Mouse (Mus musculus): ENCODE measurements around the gene B3galt5. TPM values are rescaled to one million over a fixed set of nuclear protein-coding genes. Genes with fewer than 3 reads are reported as not detected.
A peak's percentile ranks its signal among the peaks of the same experiment; 100 is the strongest.

The B3galt5 gene
- polyA plus RNA-seq, 1 experiment from 2014 or later, result 0.08 TPM

DNA sequence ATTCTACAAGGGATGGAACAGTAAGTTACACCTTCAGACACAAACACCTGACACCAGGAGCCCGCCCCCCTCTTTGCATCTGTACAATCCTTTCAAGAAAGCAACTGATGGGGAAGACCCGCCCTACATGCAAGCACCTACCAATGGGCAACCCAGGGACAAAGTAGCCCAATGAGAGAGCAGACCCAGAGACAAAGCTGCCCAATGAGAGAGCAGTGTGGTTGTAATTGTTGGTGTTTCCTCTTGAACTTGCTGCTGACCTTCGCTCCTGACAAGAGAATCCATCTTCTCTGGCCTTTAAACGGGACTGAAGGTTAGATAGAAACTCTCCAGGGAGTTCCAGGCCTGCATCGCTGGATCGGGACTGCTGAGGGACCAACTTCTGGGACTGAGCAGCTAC is 118.4 kb downstream of the B3galt5 start:
- no peak for ATAC-seq
- Histone ChIP-seq H3K27ac (no peak overlapping the region), H3K9ac (no peak overlapping the region), H3K4me3 (no peak overlapping the region), H3K4me2 (no peak overlapping the region), H3K4me1 (no peaks in the 10 kb centered on the region), H3K9me3 (replicated peaks) (no peaks in the 10 kb centered on the region), H3K27me3 (replicated peaks) (peaks cover 6% of the 10 kb centered on the region; the same call in 1 of the 2 replicates), H3K36me3 (no peaks in the 10 kb centered on the region)
- WGBS (ENCODE audit: insufficient replicate concordance), result 32% methylated on average over 6 of the region's 6 CpGs

DNA sequence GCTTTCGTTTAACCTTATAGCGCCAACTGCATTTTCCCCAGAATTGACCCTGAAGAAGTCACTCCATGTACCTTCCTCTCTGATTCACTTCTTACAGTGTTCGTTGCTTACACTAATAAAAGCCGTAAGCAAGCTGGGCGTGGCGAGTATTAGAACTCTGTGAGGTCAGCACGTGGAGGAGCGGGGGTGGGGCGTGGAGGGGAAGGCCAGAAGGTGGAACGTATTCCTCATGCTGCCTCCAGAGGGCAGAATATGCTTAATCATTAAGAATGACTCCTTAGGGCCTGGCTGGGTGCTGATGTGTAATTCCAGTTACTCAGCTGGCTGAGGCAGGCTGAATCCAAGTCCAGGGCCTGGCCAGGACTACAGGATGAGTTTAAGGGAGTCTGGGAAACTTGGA is 122.3 kb downstream of the B3galt5 start:
- no peaks in the 10 kb centered on the region for H3K4me1 ChIP-seq
- H3K36me3 ChIP-seq, result no peaks in the 10 kb centered on the region
- 0 out of 2 replicates have a peak, but pooled peaks cover 3% of the 10 kb centered on the region for H3K27me3 ChIP-seq (replicated peaks)
- no peak overlapping the region for H3K27ac ChIP-seq
- peak; percentile 69 for ATAC-seq
- H3K4me2 ChIP-seq, result peak overlapping the region; percentile 61
- no peaks in the 10 kb centered on the region for H3K9me3 ChIP-seq (replicated peaks)
- peak overlapping the region; percentile 30 for H3K4me3 ChIP-seq
- 5% methylated on average over 10 of the region's 10 CpGs for WGBS (ENCODE audit: insufficient replicate concordance)
- no peak overlapping the region for H3K9ac ChIP-seq

DNA sequence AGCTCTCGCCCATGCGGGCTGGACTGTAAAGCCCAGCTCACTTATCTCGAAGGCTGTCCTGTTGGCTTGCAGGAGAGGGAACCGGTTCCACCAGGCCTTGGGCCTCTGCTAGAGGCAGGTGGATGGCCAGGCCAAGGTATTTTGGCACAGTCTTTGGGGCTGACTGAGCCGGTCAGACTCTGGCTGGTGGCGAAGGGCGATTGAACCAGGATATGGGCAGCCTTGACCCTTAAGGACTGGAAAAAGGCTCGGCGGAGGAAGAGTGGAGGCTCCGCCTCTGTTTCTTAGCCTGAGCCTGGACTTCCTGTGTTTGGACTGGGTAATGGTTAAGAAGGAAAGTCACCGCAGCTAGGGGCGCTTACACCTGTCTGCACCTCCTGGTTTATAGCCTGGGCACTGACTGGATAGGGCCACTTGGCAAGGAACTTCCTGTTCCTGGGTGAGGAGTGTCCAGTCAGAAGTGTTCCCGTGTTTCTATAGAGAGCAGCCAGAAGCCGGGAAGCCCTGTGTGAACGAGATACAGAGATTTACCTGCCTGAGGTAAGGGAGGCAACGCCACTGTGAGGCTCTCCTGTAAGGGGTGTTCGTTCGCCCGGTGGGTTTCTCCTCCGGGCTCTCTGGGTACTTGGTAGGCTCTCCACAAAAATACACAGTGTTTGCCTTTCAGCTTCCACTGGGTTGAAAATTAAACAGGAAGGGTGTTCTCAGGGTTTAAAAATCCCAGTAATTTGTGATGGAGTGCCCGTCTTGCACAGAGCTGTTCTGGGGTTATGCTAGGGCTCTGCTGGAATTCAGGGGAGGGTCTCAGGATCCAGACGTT is 125.9 kb downstream of the B3galt5 start:
- no peaks in the 10 kb centered on the region for H3K27me3 ChIP-seq (replicated peaks)
- H3K4me1 ChIP-seq, result no peaks in the 10 kb centered on the region
- WGBS (ENCODE audit: insufficient replicate concordance), result 62% methylated on average over 22 of the region's 22 CpGs
- no peaks in the 10 kb centered on the region for H3K9me3 ChIP-seq (replicated peaks)
- no peak overlapping the region for H3K4me2 ChIP-seq
- no peak overlapping the region for H3K9ac ChIP-seq
- 0 out of 2 replicates have a peak, but pooled peaks have one; percentile 13 for ATAC-seq
- no peak overlapping the region for H3K4me3 ChIP-seq
- H3K27ac ChIP-seq, result no peak overlapping the region
- H3K36me3 ChIP-seq, result no peaks in the 10 kb centered on the region

DNA sequence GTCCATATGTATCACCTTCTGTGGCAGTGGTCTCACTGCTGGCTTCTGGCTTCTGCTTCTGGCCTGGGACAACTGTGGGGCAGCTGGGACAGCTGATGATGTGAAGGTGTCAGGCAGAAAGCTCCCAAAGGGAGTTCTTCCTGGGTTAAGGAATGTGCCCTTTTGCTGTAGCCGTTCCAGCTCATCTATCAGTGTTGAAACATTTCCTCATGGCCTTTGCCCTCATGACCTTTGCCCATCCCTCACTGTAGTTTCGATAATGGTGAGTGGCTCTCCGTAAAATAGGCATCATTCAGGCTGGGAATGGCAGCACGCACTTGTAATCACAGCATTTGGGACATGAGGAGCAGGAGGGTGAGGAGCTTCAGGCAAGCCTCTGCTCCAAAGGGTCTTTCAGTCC is 127.3 kb downstream of the B3galt5 start:
- Histone ChIP-seq H3K27ac (peak overlapping the region; percentile 56; the same call in 1 of the 2 replicates), H3K9ac (no peak overlapping the region), H3K4me1 (no peaks in the 10 kb centered on the region), H3K4me2 (no peak overlapping the region), H3K36me3 (no peaks in the 10 kb centered on the region), H3K27me3 (replicated peaks) (no peaks in the 10 kb centered on the region), H3K4me3 (no peak overlapping the region), H3K9me3 (replicated peaks) (no peaks in the 10 kb centered on the region)
- ATAC-seq, result peak; percentile 44
- 59% methylated on average over 4 of the region's 4 CpGs for WGBS (ENCODE audit: insufficient replicate concordance)

DNA sequence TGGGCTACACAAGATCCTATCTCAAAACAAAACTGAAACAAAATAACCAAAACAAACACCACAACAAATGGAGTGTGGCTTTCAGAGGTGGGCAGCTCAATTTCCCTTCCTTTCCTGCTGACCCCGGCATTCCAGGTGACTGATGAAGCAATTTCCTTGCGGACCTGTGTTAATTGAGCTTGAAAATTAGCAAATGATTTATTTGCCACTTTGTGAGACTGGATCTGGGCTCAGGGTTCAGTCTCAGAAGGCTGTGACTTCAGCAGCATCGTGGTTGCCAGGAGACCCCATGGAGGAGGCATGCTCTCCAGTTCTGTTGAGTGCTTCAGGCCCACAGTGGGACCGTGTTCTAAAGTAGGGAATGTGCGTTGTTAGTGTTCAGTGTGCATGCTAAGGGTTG is 127.7 kb downstream of the B3galt5 start:
- Histone ChIP-seq H3K4me1 (no peaks in the 10 kb centered on the region), H3K4me2 (no peak overlapping the region), H3K9me3 (replicated peaks) (no peaks in the 10 kb centered on the region), H3K27ac (0 out of 2 replicates have a peak overlapping the region, but pooled peaks have one; percentile 11), H3K36me3 (no peaks in the 10 kb centered on the region), H3K4me3 (no peak overlapping the region), H3K27me3 (replicated peaks) (no peaks in the 10 kb centered on the region), H3K9ac (no peak overlapping the region)
- WGBS (ENCODE audit: insufficient replicate concordance), result 51% methylated on average over 5 of the region's 5 CpGs
- ATAC-seq, result no peak

DNA sequence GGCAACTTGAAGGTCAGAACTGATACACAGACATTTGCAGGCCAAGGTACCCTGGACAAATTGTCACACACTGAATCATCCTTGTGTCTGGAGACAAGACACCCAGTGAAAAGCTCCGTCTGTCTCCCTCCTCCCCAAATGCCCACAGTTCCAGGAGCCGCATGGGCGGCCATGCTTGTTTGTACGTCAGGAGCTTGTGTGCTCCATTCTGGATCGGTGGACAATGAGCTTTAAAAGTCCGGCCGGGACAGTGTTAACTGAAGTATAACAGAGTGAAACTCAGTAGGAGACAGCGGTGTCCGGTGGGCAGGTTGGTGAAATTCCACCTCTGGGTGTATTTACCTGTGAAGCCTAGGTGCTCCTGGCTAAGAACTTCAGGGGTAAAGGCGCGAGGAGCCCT is 129.3 kb downstream of the B3galt5 start:
- H3K4me3 ChIP-seq, result no peak overlapping the region
- H3K9ac ChIP-seq, result no peak overlapping the region
- ATAC-seq, result no peak
- no peaks in the 10 kb centered on the region for H3K4me1 ChIP-seq
- no peaks in the 10 kb centered on the region for H3K9me3 ChIP-seq (replicated peaks)
- no peaks in the 10 kb centered on the region for H3K36me3 ChIP-seq
- 77% methylated on average over 11 of the region's 11 CpGs for WGBS (ENCODE audit: insufficient replicate concordance)
- H3K27me3 ChIP-seq (replicated peaks), result no peaks in the 10 kb centered on the region
- H3K27ac ChIP-seq, result no peak overlapping the region
- H3K4me2 ChIP-seq, result no peak overlapping the region

Other genes starting within 250 kb of the B3galt5 start
- gene Psmg1, start 244.8 kb upstream of the B3galt5 start, polyA plus RNA-seq (2016; fragmentation: Nextera tagmentation; extraction: Ambion mirVana), result 81.5 and 81.8 TPM in 2 replicates
- 26.6 and 27.6 TPM in 2 replicates for gene Brwd1, start 153.3 kb upstream of the B3galt5 start, polyA plus RNA-seq (2016; fragmentation: Nextera tagmentation; extraction: Ambion mirVana)
- 238 and 246 TPM in 2 replicates for gene Hmgn1, start 108.1 kb upstream of the B3galt5 start, polyA plus RNA-seq (2016; fragmentation: Nextera tagmentation; extraction: Ambion mirVana)
- 26.0 and 30.9 TPM in 2 replicates for gene Wrb, start 90.4 kb upstream of the B3galt5 start, polyA plus RNA-seq (2016; fragmentation: Nextera tagmentation; extraction: Ambion mirVana)
- 0.17 and 0.20 TPM in 2 replicates for gene Lca5l, start 43.5 kb upstream of the B3galt5 start, polyA plus RNA-seq (2016; fragmentation: Nextera tagmentation; extraction: Ambion mirVana)
- gene Sh3bgr, start 35.4 kb upstream of the B3galt5 start, polyA plus RNA-seq (2016; fragmentation: Nextera tagmentation; extraction: Ambion mirVana), result 1.1 and 1.7 TPM in 2 replicates
- gene Itgb2l, start 207.8 kb downstream of the B3galt5 start, polyA plus RNA-seq (2016; fragmentation: Nextera tagmentation; extraction: Ambion mirVana), result 0.57 and 0.69 TPM in 2 replicates
- 0.33 TPM in 1 of 2 replicates, not detected in the other for gene Pcp4, start 231.8 kb downstream of the B3galt5 start, polyA plus RNA-seq (2016; fragmentation: Nextera tagmentation; extraction: Ambion mirVana)

Data from liver, embryonic 12.5 days (tissue).